Mouse (Mus musculus): ENCODE results near the gene Nkpd1. TPM values are rescaled to one million over a fixed set of nuclear protein-coding genes. Genes with fewer than 3 reads are reported as not detected.
A peak's percentile ranks its signal among the peaks of the same experiment; 100 is the strongest.

The Nkpd1 gene
- polyA plus RNA-seq, 1 experiment from 2014 or later, result 0.83 TPM

GRCm38 (mm10) chr7:19557086-19557485 is 39.4 kb downstream of the Nkpd1 start:
- ATAC-seq (ENCODE audit: insufficient read depth, low FRiP score, low read depth), result no peak
- peaks cover 38% of the 10 kb centered on the region for H3K4me1 ChIP-seq
- H3K9ac ChIP-seq, result no peak overlapping the region
- peaks cover 20% of the 10 kb centered on the region for H3K36me3 ChIP-seq
- no peaks in the 10 kb centered on the region for H3K27me3 ChIP-seq (replicated peaks)
- no peak overlapping the region for H3K4me2 ChIP-seq
- H3K4me3 ChIP-seq (replicated peaks), result no peak overlapping the region
- H3K27ac ChIP-seq, result no peak overlapping the region
- H3K9me3 ChIP-seq, result no peaks in the 10 kb centered on the region
- WGBS, result 88% methylated on average over 2 of the region's 2 CpGs

- 83% methylated on average over 6 of the region's 6 CpGs for WGBS
These were observed 40.6 kb downstream of the Nkpd1 start for GRCm38 (mm10) chr7:19557982-19558900.

GRCm38 (mm10) chr7:19558965-19559364 is 41.3 kb downstream of the Nkpd1 start:
- H3K27me3 ChIP-seq (replicated peaks), result no peaks in the 10 kb centered on the region
- no peak for ATAC-seq (ENCODE audit: insufficient read depth, low FRiP score, low read depth)
- peaks cover 11% of the 10 kb centered on the region for H3K36me3 ChIP-seq
- H3K27ac ChIP-seq, result peak overlapping the region; percentile 36
- no peaks in the 10 kb centered on the region for H3K9me3 ChIP-seq
- H3K4me2 ChIP-seq, result peak overlapping the region; percentile 23
- H3K4me3 ChIP-seq (replicated peaks), result no peak overlapping the region
- WGBS, result 41% methylated on average over 2 of the region's 2 CpGs
- peaks cover 38% of the 10 kb centered on the region for H3K4me1 ChIP-seq
- H3K9ac ChIP-seq, result 0 out of 2 replicates have a peak overlapping the region, but pooled peaks have one; percentile 0

More at GRCm38 (mm10) chr7:19557982-19558900, 40.6 kb downstream of the Nkpd1 start:
- Histone ChIP-seq H3K4me1 (peaks cover 40% of the 10 kb centered on the region), H3K27me3 (replicated peaks) (no peaks in the 10 kb centered on the region), H3K9me3 (no peaks in the 10 kb centered on the region), H3K36me3 (peaks cover 18% of the 10 kb centered on the region), H3K4me3 (replicated peaks) (no peak overlapping the region), H3K4me2 (peak overlapping the region; percentile 23; the same call in 1 of the 2 replicates), H3K27ac (peak overlapping the region; percentile 36), H3K9ac (0 out of 2 replicates have a peak overlapping the region, but pooled peaks have one; percentile 0)
- no peak for ATAC-seq (ENCODE audit: insufficient read depth, low FRiP score, low read depth)

GRCm38 (mm10) chr7:19560491-19561260 is 43.0 kb downstream of the Nkpd1 start:
- H3K36me3 ChIP-seq, result peaks cover 16% of the 10 kb centered on the region
- H3K4me1 ChIP-seq, result peaks cover 35% of the 10 kb centered on the region
- H3K9me3 ChIP-seq, result no peaks in the 10 kb centered on the region
- 23% methylated on average over 11 of the region's 11 CpGs for WGBS
- H3K9ac ChIP-seq, result peak overlapping the region; percentile 89; the same call in 1 of the 2 replicates
- H3K4me2 ChIP-seq, result peak overlapping the region; percentile 82
- H3K27ac ChIP-seq, result peak overlapping the region; percentile 91; the same call in 1 of the 2 replicates
- no peak for ATAC-seq (ENCODE audit: insufficient read depth, low FRiP score, low read depth)
- no peaks in the 10 kb centered on the region for H3K27me3 ChIP-seq (replicated peaks)
- H3K4me3 ChIP-seq (replicated peaks), result peak overlapping the region; percentile 81

- Histone ChIP-seq H3K4me3 (replicated peaks) (peak overlapping the region; percentile 81), H3K9me3 (no peaks in the 10 kb centered on the region), H3K36me3 (peaks cover 19% of the 10 kb centered on the region), H3K9ac (peak overlapping the region; percentile 89), H3K4me1 (peaks cover 35% of the 10 kb centered on the region), H3K27ac (peak overlapping the region; percentile 91), H3K4me2 (peak overlapping the region; percentile 82), H3K27me3 (replicated peaks) (no peaks in the 10 kb centered on the region)
- ATAC-seq (ENCODE audit: insufficient read depth, low FRiP score, low read depth), result no peak
- 1% methylated on average over 11 of the region's 11 CpGs for WGBS
These were observed 43.8 kb downstream of the Nkpd1 start for GRCm38 (mm10) chr7:19561431-19561764.

GRCm38 (mm10) chr7:19561765-19562642 is 44.4 kb downstream of the Nkpd1 start:
- Histone ChIP-seq H3K4me1 (peaks cover 35% of the 10 kb centered on the region), H3K4me2 (peak overlapping the region; percentile 82), H3K27me3 (replicated peaks) (no peaks in the 10 kb centered on the region), H3K27ac (peak overlapping the region; percentile 91), H3K9ac (peak overlapping the region; percentile 89), H3K9me3 (no peaks in the 10 kb centered on the region), H3K4me3 (replicated peaks) (peak overlapping the region; percentile 81), H3K36me3 (peaks cover 19% of the 10 kb centered on the region)
- peak; percentile 85 for ATAC-seq (ENCODE audit: insufficient read depth, low FRiP score, low read depth)
- under 1% methylated on average over 102 of the region's 102 CpGs for WGBS

GRCm38 (mm10) chr7:19562643-19563410 is 45.2 kb downstream of the Nkpd1 start, which contains the start of gene Ppp1r37:
Ppp1r37 (minus strand) TSS chr7:19563076.
- H3K4me3 ChIP-seq (replicated peaks), result peak within 1 kb of the TSS; percentile 81
- no peaks in the 10 kb centered on the region for H3K9me3 ChIP-seq
- peak within 1 kb of the TSS; percentile 89 for H3K9ac ChIP-seq
- H3K4me1 ChIP-seq, result peaks cover 32% of the 10 kb centered on the region
- peak within 1 kb of the TSS; percentile 91 for H3K27ac ChIP-seq
- H3K36me3 ChIP-seq, result peaks cover 19% of the 10 kb centered on the region
- no peaks in the 10 kb centered on the region for H3K27me3 ChIP-seq (replicated peaks)
- H3K4me2 ChIP-seq, result peak within 1 kb of the TSS; percentile 82
- no peak for ATAC-seq (ENCODE audit: insufficient read depth, low FRiP score, low read depth)
- 4% methylated on average over 19 of the region's 19 CpGs for WGBS

- Histone ChIP-seq H3K27ac (0 out of 2 replicates have a peak overlapping the region, but pooled peaks have one; percentile 4), H3K36me3 (peaks cover 19% of the 10 kb centered on the region), H3K9me3 (no peaks in the 10 kb centered on the region), H3K9ac (no peak overlapping the region), H3K27me3 (replicated peaks) (no peaks in the 10 kb centered on the region), H3K4me3 (replicated peaks) (no peak overlapping the region), H3K4me1 (peaks cover 21% of the 10 kb centered on the region), H3K4me2 (peak overlapping the region; percentile 82)
- 84% methylated on average over 3 of the region's 3 CpGs for WGBS
- 0 out of 2 replicates have a peak, but pooled peaks have one; percentile 17 for ATAC-seq (ENCODE audit: insufficient read depth, low FRiP score, low read depth)
These were observed 46.2 kb downstream of the Nkpd1 start for GRCm38 (mm10) chr7:19563884-19564283.

GRCm38 (mm10) chr7:19564455-19564854 is 46.8 kb downstream of the Nkpd1 start:
- H3K27me3 ChIP-seq (replicated peaks), result no peaks in the 10 kb centered on the region
- H3K36me3 ChIP-seq, result peaks cover 20% of the 10 kb centered on the region
- no peak overlapping the region for H3K4me2 ChIP-seq
- H3K9me3 ChIP-seq, result no peaks in the 10 kb centered on the region
- no peak overlapping the region for H3K4me3 ChIP-seq (replicated peaks)
- no peak overlapping the region for H3K9ac ChIP-seq
- H3K4me1 ChIP-seq, result peaks cover 15% of the 10 kb centered on the region
- no peak overlapping the region for H3K27ac ChIP-seq
- WGBS, result 88% methylated on average over 4 of the region's 4 CpGs
- ATAC-seq (ENCODE audit: insufficient read depth, low FRiP score, low read depth), result no peak

- H3K27ac ChIP-seq, result no peak overlapping the region
- no peaks in the 10 kb centered on the region for H3K9me3 ChIP-seq
- H3K4me2 ChIP-seq, result no peak overlapping the region
- H3K27me3 ChIP-seq (replicated peaks), result no peaks in the 10 kb centered on the region
- H3K36me3 ChIP-seq, result peaks cover 32% of the 10 kb centered on the region
- no peak overlapping the region for H3K4me3 ChIP-seq (replicated peaks)
- no peak for ATAC-seq (ENCODE audit: insufficient read depth, low FRiP score, low read depth)
- 95% methylated on average over 2 of the region's 2 CpGs for WGBS
- no peak overlapping the region for H3K9ac ChIP-seq
- H3K4me1 ChIP-seq, result peaks cover 4% of the 10 kb centered on the region; the same call in 1 of the 2 replicates
These were observed 48.2 kb downstream of the Nkpd1 start for GRCm38 (mm10) chr7:19565803-19566202.
